Mouse (Mus musculus) common myeloid progenitor, adult 5-6 weeks (primary cell): ENCODE data around the gene Thsd7a. TPM values are rescaled to one million over a fixed set of nuclear protein-coding genes. Genes with fewer than 3 reads are reported as not detected.

ENCODE experiments used
- ATAC-seq: replicated peaks from 2 replicates; pipeline ENCODE4 v1.8.0; 2016; ENCODE audit warnings: low read depth, mild to moderate bottlenecking, moderate TSS enrichment, inconsistent platforms; ENCODE audit not compliant: poor library complexity, severe bottlenecking
- total RNA-seq: library from RNA; stranded (forward); fragments of 200-1000, 187-1606 nt; gene quantifications from 2 replicates; pipeline ENCODE4 v1.2.3, GENCODE M21; 2017

Gene Thsd7a
- total RNA-seq, 1 experiment from 2014 or later = not detected

- ATAC-seq = no peak
Measured at GRCm38 (mm10) chr6:12262641-12263400, 486.4 kb downstream of the Thsd7a start.
